Mouse (Mus musculus): ENCODE measurements at regions not wholly inside any gene's neighbourhood (a gene's known extent, or its start where the extent isn't known, plus 50 kb on each side); places are given as distances from the start of the nearest gene placed in this dataset.

- TF ChIP-seq CTCF (IDR thresholded peaks at IDR 0.05; ENCODE audit: extremely low read depth, insufficient read depth, insufficient read length, insufficient replicate concordance) (no peak), POLR2A (IDR thresholded peaks at IDR 0.05; ENCODE audit: low read depth, low read length) (no peak)
- 56% methylated on average over 7 of the region's 7 CpGs for WGBS
- DNase-seq (ENCODE audit: low read depth in 1 of 2, low spot score in 2 of 2), result no peak
- Histone ChIP-seq H3K27ac (ENCODE audit: insufficient read depth, low read length) (no peak overlapping the region), H3K36me3 (ENCODE audit: control insufficient read depth, insufficient read depth, low read length) (no peaks in the 10 kb centered on the region), H3K4me1 (ENCODE audit: control insufficient read depth, insufficient read depth, insufficient read length) (no peaks in the 10 kb centered on the region), H3K4me3 (ENCODE audit: extremely low read depth, insufficient read depth, insufficient read length) (no peak overlapping the region), H3K27me3 (ENCODE audit: control insufficient read depth, insufficient read depth, low read length) (no peaks in the 10 kb centered on the region)
These were observed 427.3 kb downstream of the Prss52 start for GRCm38 (mm10) chr14:64531221-64531949.

- TF ChIP-seq CTCF (IDR thresholded peaks at IDR 0.05; ENCODE audit: extremely low read depth, insufficient read depth, insufficient read length, insufficient replicate concordance) (no peak), POLR2A (IDR thresholded peaks at IDR 0.05; ENCODE audit: low read depth, low read length) (no peak)
- H3K4me3 ChIP-seq (ENCODE audit: extremely low read depth, insufficient read depth, insufficient read length), result no peak overlapping the region
- no peak overlapping the region for H3K27ac ChIP-seq (ENCODE audit: insufficient read depth, low read length)
- 80% methylated on average over 5 of the region's 5 CpGs for WGBS
- H3K4me1 ChIP-seq (ENCODE audit: control insufficient read depth, insufficient read depth, insufficient read length), result no peaks in the 10 kb centered on the region
- H3K27me3 ChIP-seq (ENCODE audit: control insufficient read depth, insufficient read depth, low read length), result no peaks in the 10 kb centered on the region
- DNase-seq (ENCODE audit: low read depth in 1 of 2, low spot score in 2 of 2), result no peak
- H3K36me3 ChIP-seq (ENCODE audit: control insufficient read depth, insufficient read depth, low read length), result no peaks in the 10 kb centered on the region
These were observed 428.3 kb downstream of the Prss52 start for GRCm38 (mm10) chr14:64532351-64532750.

GRCm38 (mm10) chr14:64533591-64534151 lies 429.6 kb downstream of the Prss52 start:
- Histone ChIP-seq H3K4me1 (ENCODE audit: control insufficient read depth, insufficient read depth, insufficient read length) (no peaks in the 10 kb centered on the region), H3K36me3 (ENCODE audit: control insufficient read depth, insufficient read depth, low read length) (no peaks in the 10 kb centered on the region), H3K4me3 (ENCODE audit: extremely low read depth, insufficient read depth, insufficient read length) (no peak overlapping the region), H3K27me3 (ENCODE audit: control insufficient read depth, insufficient read depth, low read length) (no peaks in the 10 kb centered on the region), H3K27ac (ENCODE audit: insufficient read depth, low read length) (no peak overlapping the region)
- WGBS, result 70% methylated on average over 7 of the region's 7 CpGs
- no peak for TF ChIP-seq CTCF (IDR thresholded peaks at IDR 0.05; ENCODE audit: extremely low read depth, insufficient read depth, insufficient read length, insufficient replicate concordance)
- TF ChIP-seq POLR2A (IDR thresholded peaks at IDR 0.05; ENCODE audit: low read depth, low read length), result no peak
- no peak for DNase-seq (ENCODE audit: low read depth in 1 of 2, low spot score in 2 of 2)

- TF ChIP-seq CTCF (IDR thresholded peaks at IDR 0.05; ENCODE audit: extremely low read depth, insufficient read depth, insufficient read length, insufficient replicate concordance) (no peak), POLR2A (IDR thresholded peaks at IDR 0.05; ENCODE audit: low read depth, low read length) (no peak)
- DNase-seq (ENCODE audit: low read depth in 1 of 2, low spot score in 2 of 2), result no peak
- H3K27me3 ChIP-seq (ENCODE audit: control insufficient read depth, insufficient read depth, low read length), result no peaks in the 10 kb centered on the region
These were observed 430.1 kb downstream of the Prss52 start for GRCm38 (mm10) chr14:64534194-64534593.

GRCm38 (mm10) chr14:64539436-64539835 lies 435.4 kb downstream of the Prss52 start:
- Histone ChIP-seq H3K27me3 (ENCODE audit: control insufficient read depth, insufficient read depth, low read length) (no peaks in the 10 kb centered on the region), H3K27ac (ENCODE audit: insufficient read depth, low read length) (no peak overlapping the region), H3K4me1 (ENCODE audit: control insufficient read depth, insufficient read depth, insufficient read length) (no peaks in the 10 kb centered on the region), H3K4me3 (ENCODE audit: extremely low read depth, insufficient read depth, insufficient read length) (no peak overlapping the region), H3K36me3 (ENCODE audit: control insufficient read depth, insufficient read depth, low read length) (no peaks in the 10 kb centered on the region)
- WGBS, result 44% methylated on average over 2 of the region's 2 CpGs
- TF ChIP-seq POLR2A (IDR thresholded peaks at IDR 0.05; ENCODE audit: low read depth, low read length), result no peak
- TF ChIP-seq CTCF (IDR thresholded peaks at IDR 0.05; ENCODE audit: extremely low read depth, insufficient read depth, insufficient read length, insufficient replicate concordance), result no peak
- no peak for DNase-seq (ENCODE audit: low read depth in 1 of 2, low spot score in 2 of 2)

More at GRCm38 (mm10) chr14:64534194-64534593, 430.1 kb downstream of the Prss52 start:
- 47% methylated on average over 4 of the region's 4 CpGs for WGBS
- H3K36me3 ChIP-seq (ENCODE audit: control insufficient read depth, insufficient read depth, low read length), result no peaks in the 10 kb centered on the region
- H3K4me1 ChIP-seq (ENCODE audit: control insufficient read depth, insufficient read depth, insufficient read length), result no peaks in the 10 kb centered on the region
- no peak overlapping the region for H3K27ac ChIP-seq (ENCODE audit: insufficient read depth, low read length)
- no peak overlapping the region for H3K4me3 ChIP-seq (ENCODE audit: extremely low read depth, insufficient read depth, insufficient read length)

- 82% methylated on average over 3 of the region's 3 CpGs for WGBS
- Histone ChIP-seq H3K27ac (ENCODE audit: insufficient read depth, low read length) (no peak overlapping the region), H3K27me3 (ENCODE audit: control insufficient read depth, insufficient read depth, low read length) (no peaks in the 10 kb centered on the region), H3K36me3 (ENCODE audit: control insufficient read depth, insufficient read depth, low read length) (no peaks in the 10 kb centered on the region), H3K4me3 (ENCODE audit: extremely low read depth, insufficient read depth, insufficient read length) (no peak overlapping the region), H3K4me1 (ENCODE audit: control insufficient read depth, insufficient read depth, insufficient read length) (no peaks in the 10 kb centered on the region)
- TF ChIP-seq CTCF (IDR thresholded peaks at IDR 0.05; ENCODE audit: extremely low read depth, insufficient read depth, insufficient read length, insufficient replicate concordance) (no peak), POLR2A (IDR thresholded peaks at IDR 0.05; ENCODE audit: low read depth, low read length) (no peak)
- DNase-seq (ENCODE audit: low read depth in 1 of 2, low spot score in 2 of 2), result no peak
These were observed 441.0 kb downstream of the Prss52 start for GRCm38 (mm10) chr14:64545056-64545455.

- H3K27ac ChIP-seq (ENCODE audit: insufficient read depth, low read length), result no peak overlapping the region
- no peaks in the 10 kb centered on the region for H3K27me3 ChIP-seq (ENCODE audit: control insufficient read depth, insufficient read depth, low read length)
- H3K36me3 ChIP-seq (ENCODE audit: control insufficient read depth, insufficient read depth, low read length), result no peaks in the 10 kb centered on the region
- DNase-seq (ENCODE audit: low read depth in 1 of 2, low spot score in 2 of 2), result no peak
- TF ChIP-seq CTCF (IDR thresholded peaks at IDR 0.05; ENCODE audit: extremely low read depth, insufficient read depth, insufficient read length, insufficient replicate concordance), result no peak
- TF ChIP-seq POLR2A (IDR thresholded peaks at IDR 0.05; ENCODE audit: low read depth, low read length), result no peak
- WGBS, result 4% methylated on average over 4 of the region's 4 CpGs
- H3K4me3 ChIP-seq (ENCODE audit: extremely low read depth, insufficient read depth, insufficient read length), result no peak overlapping the region
- H3K4me1 ChIP-seq (ENCODE audit: control insufficient read depth, insufficient read depth, insufficient read length), result no peaks in the 10 kb centered on the region
These were observed 442.7 kb downstream of the Prss52 start for GRCm38 (mm10) chr14:64546787-64547186.

All from spleen, adult 2 months (tissue).